8 mouse cellular contexts compared by ENCODE assay signal in the genomic region with DNA sequence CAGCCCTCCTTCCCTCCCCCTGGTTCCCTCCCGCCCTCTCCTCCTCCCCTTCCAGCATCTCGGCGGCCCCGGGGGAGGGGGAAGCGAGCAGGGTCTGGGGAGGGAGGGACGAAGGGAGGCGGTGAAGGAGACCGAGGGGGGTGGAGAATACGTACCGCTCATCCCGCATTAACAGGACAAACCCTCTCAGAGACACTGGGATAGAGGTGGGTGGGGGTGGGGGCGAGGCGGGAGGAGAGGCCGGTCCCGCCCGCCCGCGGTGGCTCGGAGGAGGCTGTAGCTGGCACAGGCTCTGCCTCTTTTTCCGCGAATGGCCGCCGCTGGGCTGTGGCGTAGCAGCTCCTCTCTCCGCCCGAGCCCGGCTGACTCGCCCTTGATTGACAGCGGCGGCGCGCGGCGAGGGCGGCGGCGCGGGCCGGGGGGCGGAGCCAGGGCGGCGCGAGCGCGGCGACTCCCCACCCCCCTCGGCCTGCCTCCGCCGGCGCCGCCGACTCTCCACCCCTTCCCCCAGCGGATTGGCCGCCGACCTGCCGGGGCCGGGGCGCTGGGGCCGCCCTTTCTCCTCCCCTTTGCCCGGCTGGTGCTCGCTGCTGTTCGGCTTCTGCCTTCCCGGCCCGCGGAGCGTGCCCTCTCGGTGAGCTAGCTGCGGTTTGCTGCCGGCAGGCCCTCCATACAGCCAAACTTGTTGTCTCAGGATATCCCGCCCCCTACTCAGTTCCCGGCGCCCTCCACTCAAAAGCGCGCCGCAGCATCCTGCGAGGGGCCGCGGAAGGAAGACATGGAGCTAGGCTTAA. TPM values are rescaled to one million over a fixed set of nuclear protein-coding genes. Genes with fewer than 3 reads are reported as not detected.
DNase-seq lines count a peak whose midpoint lies in the region; ATAC-seq lines count a peak whose summit lies in the region.

Gene Sp4, minus strand, starts transcription at position 369 of the 794 bp plus-strand sequence.

- peak within 1 kb of the TSS; percentile 97 for H3K27ac ChIP-seq in hindbrain, embryonic 11.5 days (ENCODE audit: low read depth, low read length)

- WGBS in hindbrain, embryonic 11.5 days, result under 1% methylated on average over 49 of the region's 78 CpGs

- H3K4me2 ChIP-seq in hindbrain, embryonic 11.5 days (replicated peaks; ENCODE audit: low read depth, low read length), result peak within 1 kb of the TSS; percentile 65

- peak within 1 kb of the TSS; percentile 87 for H3K4me3 ChIP-seq in hindbrain, embryonic 11.5 days (ENCODE audit: low read depth, low read length)

- H3K9ac ChIP-seq in hindbrain, embryonic 11.5 days (ENCODE audit: low read depth, low read length), result peak within 1 kb of the TSS; percentile 82

- H3K27me3 ChIP-seq in hindbrain, embryonic 11.5 days (ENCODE audit: control insufficient read depth, insufficient read depth, low read length), result no peaks in the 10 kb centered on the region

- peak; percentile 97 for DNase-seq in Muller cell, postnatal 12 days (ENCODE audit: inconsistent ontology term)
- DNase-seq in cerebellum, adult 9-11 months, result peak; percentile 97
- DNase-seq in frontal cortex, adult 2 months (ENCODE audit: extremely low spot score in 1 of 2, low spot score in 1 of 2), result peak; percentile 86 to 91
- DNase-seq in hindbrain, embryonic 11.5 days (ENCODE audit: low spot score), result peak; percentile 94
- DNase-seq in layer of hippocampus, postnatal 10 days (ENCODE audit: low spot score in 2 of 2), result peak; percentile 89 to 90
- peak; percentile 95 for DNase-seq in lung, postnatal 10 days
- DNase-seq in ovary, postnatal 36 days (ENCODE audit: low spot score), result peak; percentile 92
- peak; percentile 91 for DNase-seq in thymus, postnatal 25 days

- peak; percentile 91 for ATAC-seq in hindbrain, embryonic 11.5 days (ENCODE audit: low FRiP score)

- H3K4me1 ChIP-seq in hindbrain, embryonic 11.5 days (replicated peaks; ENCODE audit: control insufficient read depth, insufficient read depth, low read length), result peaks cover 3% of the 10 kb centered on the region; the same call in 1 of the 2 replicates

- H3K9me3 ChIP-seq in hindbrain, embryonic 11.5 days (ENCODE audit: control insufficient read depth, low read length), result no peaks in the 10 kb centered on the region

- no peaks in the 10 kb centered on the region for H3K36me3 ChIP-seq in hindbrain, embryonic 11.5 days (ENCODE audit: control insufficient read depth, insufficient read depth, low read length)

RNA-seq across cellular contexts. Expression of gene Sp4, which starts in this region (rescaled TPM):
- polyA plus RNA-seq in frontal cortex, adult 2 months (2012; rRNA removed), result 12.5 and 13.0 TPM in 2 replicates
- polyA plus RNA-seq in hindbrain, embryonic 11.5 days (2014; fragmentation: Nextera tagmentation; extraction: Ambion mirVana), result 16.8 and 21.3 TPM in 2 replicates
- 10 to 100 TPM; 22.0 to 28.9 TPM for total RNA-seq in layer of hippocampus, postnatal 10 days (2021)

Comparison
In these comparisons a context has a peak if more than half of its experiments do, and no peak if none do; other contexts are left out.
1. Peak in every context shown above with its lines: DNase-seq, ATAC-seq, H3K4me3 ChIP-seq and H3K27ac ChIP-seq.